Mouse (Mus musculus): ENCODE results near the gene Rab5c.

DNA sequence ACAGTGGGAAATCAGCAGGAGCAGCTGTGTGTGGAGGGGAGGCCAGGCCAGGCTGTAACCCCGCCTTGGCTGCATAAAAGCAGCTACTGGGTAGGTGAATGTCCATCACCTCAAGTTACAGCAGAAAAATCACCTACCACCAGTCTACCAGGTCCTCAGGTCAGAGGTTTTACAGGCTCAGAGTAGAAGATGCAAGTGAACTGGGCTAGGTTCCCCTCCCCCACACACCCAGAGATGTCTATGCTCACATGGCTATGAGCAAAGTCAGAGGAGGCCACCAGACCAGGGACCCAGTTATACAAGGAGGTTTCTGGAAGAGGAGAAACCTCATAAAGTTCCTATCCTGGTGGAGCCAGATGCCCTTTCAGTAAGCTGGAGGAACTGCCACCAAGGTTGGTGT, 67.0 kb downstream of the Rab5c start:
- TF ChIP-seq CTCF (IDR thresholded peaks at IDR 0.05; ENCODE audit: extremely low read depth, insufficient read depth, insufficient read length, insufficient replicate concordance) (no peak), POLR2A (IDR thresholded peaks at IDR 0.05; ENCODE audit: low read depth, low read length) (no peak)
